Mouse (Mus musculus) hindbrain, embryonic 13.5 days (tissue): ENCODE data around the gene Pkdrej. TPM values are rescaled to one million over a fixed set of nuclear protein-coding genes. Genes with fewer than 3 reads are reported as not detected.
"Not testable (repeated sequence)": the region's sequence is repeated elsewhere in the genome, so short reads cannot be mapped to it uniquely, and the experiment has no call there.

Experiments
- ATAC-seq: fragments of 200-750 bp; cut with Nextera tagmentation; 2 replicates; pipeline ENCODE4 v1.8.0; 2017; ENCODE audit warnings: moderate TSS enrichment; ENCODE audit not compliant: low FRiP score
- H3K27ac ChIP-seq: fragments of 300-500 bp; sonication (generic); 2 replicates; pipeline ENCODE4 v1.5.1; 2015; ENCODE audit warnings: inconsistent platforms, mild to moderate bottlenecking, moderate library complexity
- H3K27me3 ChIP-seq: fragments of 300-500 bp; sonication (generic); 2 replicates; pipeline ENCODE4 v1.6.1; 2015; ENCODE audit warnings: mild to moderate bottlenecking, inconsistent platforms
- H3K36me3 ChIP-seq: fragments of 300-500 bp; sonication (generic); 2 replicates; pipeline ENCODE4 v1.6.1; 2015; ENCODE audit warnings: mild to moderate bottlenecking, inconsistent platforms
- H3K4me1 ChIP-seq: fragments of 300-500 bp; sonication (generic); replicated peaks from 2 replicates; pipeline ENCODE4 v1.6.1; 2015; ENCODE audit warnings: inconsistent platforms
- H3K4me2 ChIP-seq: fragments of 300-500 bp; sonication (generic); 2 replicates; pipeline ENCODE4 v1.6.1; 2015; ENCODE audit warnings: inconsistent platforms, mild to moderate bottlenecking, moderate library complexity
- H3K4me3 ChIP-seq: fragments of 300-500 bp; sonication (generic); 2 replicates; pipeline ENCODE4 v1.5.1; 2015; ENCODE audit warnings: mild to moderate bottlenecking, inconsistent platforms
- H3K9ac ChIP-seq: fragments of 300-500 bp; sonication (generic); 2 replicates; pipeline ENCODE4 v1.6.1; 2015; ENCODE audit warnings: mild to moderate bottlenecking, inconsistent platforms
- H3K9me3 ChIP-seq: fragments of 300-500 bp; sonication (generic); 2 replicates; pipeline ENCODE4 v1.6.1; 2016; ENCODE audit warnings: inconsistent platforms
- WGBS: fragments of 180-500 bp; shearing (Covaris S2); methylation state at CpG from one replicate; pipeline ENCODE4 v1.1.7; 2015; 5-methylcytosine and 5-hydroxymethylcytosine counted together
- polyA plus RNA-seq: library from polyadenylated mRNA; unstranded; fragments of >200 nt; fragmentation: Nextera tagmentation; extraction: Ambion mirVana; gene quantifications from 2 replicates; pipeline ENCODE4 v1.2.1, GENCODE M21; 2015

The Pkdrej gene
- polyA plus RNA-seq, 1 experiment from 2014 or later, result 0.04 TPM

DNA sequence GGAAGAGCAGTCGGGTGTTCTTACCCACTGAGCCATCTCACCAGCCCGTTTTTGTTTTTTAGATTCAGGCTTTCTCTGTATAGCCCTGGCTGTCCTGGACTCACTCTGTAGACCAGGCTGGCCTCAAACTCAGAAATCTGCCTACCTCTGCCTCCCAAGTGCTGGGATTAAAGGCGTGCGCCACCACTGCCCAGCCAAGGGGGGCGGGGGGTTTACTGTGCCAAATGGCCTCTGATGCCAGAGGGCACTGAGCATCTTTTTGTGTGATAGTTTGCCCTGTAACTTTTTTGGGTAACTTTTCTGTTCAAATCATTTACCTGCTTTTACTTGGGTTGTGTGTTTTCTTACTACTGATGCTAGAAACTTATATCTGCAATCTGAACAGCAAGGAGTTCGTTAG, 42.6 kb downstream of the Pkdrej start:
- not testable (repeated sequence) for H3K9ac ChIP-seq, H3K36me3 ChIP-seq, H3K4me2 ChIP-seq, ATAC-seq, H3K4me1 ChIP-seq, H3K27me3 ChIP-seq, H3K27ac ChIP-seq, H3K9me3 ChIP-seq, H3K4me3 ChIP-seq
- WGBS, result 91% methylated on average over 6 of the region's 6 CpGs

DNA sequence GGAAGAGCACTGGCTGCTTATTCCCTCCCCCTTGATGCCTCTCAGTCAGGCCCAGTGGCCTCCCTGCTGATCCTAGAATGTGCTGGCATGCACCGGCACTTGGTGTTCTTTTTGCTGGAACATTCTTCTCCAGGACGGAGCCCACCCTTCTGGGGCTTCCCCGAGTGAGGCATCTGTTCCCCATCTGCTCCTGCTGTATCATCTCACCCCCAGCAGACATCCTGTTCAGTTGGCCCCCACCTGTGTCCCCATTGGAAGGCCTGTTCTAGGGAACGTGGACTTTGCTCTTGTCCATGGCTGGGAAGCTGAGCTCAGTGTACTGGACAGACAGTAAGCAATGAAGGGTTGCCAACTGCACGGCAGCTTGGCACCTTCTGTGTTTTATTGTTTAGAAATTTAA, 44.8 kb downstream of the Pkdrej start:
- H3K4me3 ChIP-seq, result no peak overlapping the region
- H3K4me2 ChIP-seq, result no peak overlapping the region
- H3K4me1 ChIP-seq, result no peaks in the 10 kb centered on the region
- H3K9me3 ChIP-seq, result no peaks in the 10 kb centered on the region
- WGBS, result 81% methylated on average over 5 of the region's 5 CpGs
- H3K36me3 ChIP-seq, result no peaks in the 10 kb centered on the region
- H3K9ac ChIP-seq, result no peak overlapping the region
- no peak overlapping the region for H3K27ac ChIP-seq
- no peaks in the 10 kb centered on the region; the same call in 1 of the 2 replicates for H3K27me3 ChIP-seq
- no peak for ATAC-seq

DNA sequence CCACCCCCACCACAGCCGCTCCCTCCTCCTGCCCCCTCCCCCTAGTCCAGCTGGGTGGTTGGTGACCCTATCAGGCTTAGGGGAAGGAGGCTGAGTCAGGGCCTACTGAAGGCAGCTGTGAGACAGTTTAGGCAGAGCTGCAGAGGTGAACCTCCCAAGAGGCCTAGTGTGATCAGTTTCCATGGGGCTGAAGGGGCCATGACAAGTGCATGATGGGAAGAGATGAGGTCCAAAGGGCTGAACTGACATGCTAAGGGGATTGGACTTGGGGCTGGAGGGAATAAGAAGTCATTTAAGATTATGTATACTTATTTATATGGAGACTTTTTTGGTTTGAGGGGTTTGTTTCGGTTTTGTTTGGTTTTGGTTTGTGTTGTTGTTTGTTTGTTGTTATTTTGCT, 45.3 kb downstream of the Pkdrej start:
- Histone ChIP-seq H3K9ac (no peak overlapping the region), H3K36me3 (no peaks in the 10 kb centered on the region), H3K27me3 (no peaks in the 10 kb centered on the region; the same call in 1 of the 2 replicates), H3K4me3 (no peak overlapping the region), H3K27ac (no peak overlapping the region), H3K4me1 (no peaks in the 10 kb centered on the region), H3K4me2 (no peak overlapping the region), H3K9me3 (no peaks in the 10 kb centered on the region)
- 71% methylated on average over 2 of the region's 2 CpGs for WGBS
- ATAC-seq, result no peak

DNA sequence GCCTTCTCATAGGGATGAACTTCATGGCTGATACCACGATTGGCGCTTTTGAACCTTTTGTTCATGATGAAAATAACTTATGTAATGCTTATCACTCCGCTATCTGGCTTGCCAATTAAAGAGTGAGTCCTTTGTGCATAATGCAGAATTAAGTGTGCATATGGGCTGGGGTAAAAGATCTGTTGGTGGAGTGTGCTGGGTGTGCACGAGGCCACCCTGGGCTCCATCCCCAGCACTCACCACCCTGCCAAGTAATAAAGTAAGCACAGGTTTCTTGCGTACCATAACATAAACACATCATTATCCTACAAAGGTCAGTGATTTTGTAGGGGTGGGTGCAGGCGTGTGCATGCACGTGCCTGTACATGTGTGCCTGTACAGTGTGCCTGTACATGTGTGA, 46.5 kb downstream of the Pkdrej start:
- Histone ChIP-seq H3K27me3 (no peaks in the 10 kb centered on the region; the same call in 1 of the 2 replicates), H3K9ac (no peak overlapping the region), H3K36me3 (no peaks in the 10 kb centered on the region), H3K4me2 (no peak overlapping the region), H3K27ac (no peak overlapping the region), H3K9me3 (no peaks in the 10 kb centered on the region), H3K4me1 (no peaks in the 10 kb centered on the region), H3K4me3 (no peak overlapping the region)
- no peak for ATAC-seq
- 92% methylated on average over 7 of the region's 7 CpGs for WGBS

DNA sequence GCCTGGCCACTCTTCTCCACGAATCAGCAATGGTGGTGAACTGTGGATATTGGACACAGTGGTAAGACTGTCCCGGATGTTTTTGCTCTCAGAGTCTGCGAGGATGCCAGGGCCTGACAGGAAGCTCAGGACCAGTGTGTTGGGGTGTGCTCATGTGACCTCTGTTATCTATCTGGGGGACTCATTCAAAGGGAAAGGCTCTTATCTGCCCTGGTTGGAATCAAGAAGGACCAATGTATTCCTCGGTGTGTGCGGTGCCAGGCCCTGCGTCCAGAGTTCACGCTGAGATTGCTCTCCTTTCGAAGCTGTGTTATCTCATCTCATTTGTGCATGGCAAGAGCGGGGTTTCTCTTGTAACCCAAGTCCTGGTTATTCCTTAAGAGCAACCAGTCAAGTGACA, 47.1 kb downstream of the Pkdrej start:
- Histone ChIP-seq H3K27ac (no peak overlapping the region), H3K9ac (no peak overlapping the region), H3K4me2 (no peak overlapping the region), H3K4me3 (no peak overlapping the region), H3K4me1 (no peaks in the 10 kb centered on the region), H3K27me3 (no peaks in the 10 kb centered on the region; the same call in 1 of the 2 replicates), H3K36me3 (no peaks in the 10 kb centered on the region), H3K9me3 (no peaks in the 10 kb centered on the region)
- ATAC-seq, result no peak
- WGBS, result 93% methylated on average over 9 of the region's 9 CpGs

DNA sequence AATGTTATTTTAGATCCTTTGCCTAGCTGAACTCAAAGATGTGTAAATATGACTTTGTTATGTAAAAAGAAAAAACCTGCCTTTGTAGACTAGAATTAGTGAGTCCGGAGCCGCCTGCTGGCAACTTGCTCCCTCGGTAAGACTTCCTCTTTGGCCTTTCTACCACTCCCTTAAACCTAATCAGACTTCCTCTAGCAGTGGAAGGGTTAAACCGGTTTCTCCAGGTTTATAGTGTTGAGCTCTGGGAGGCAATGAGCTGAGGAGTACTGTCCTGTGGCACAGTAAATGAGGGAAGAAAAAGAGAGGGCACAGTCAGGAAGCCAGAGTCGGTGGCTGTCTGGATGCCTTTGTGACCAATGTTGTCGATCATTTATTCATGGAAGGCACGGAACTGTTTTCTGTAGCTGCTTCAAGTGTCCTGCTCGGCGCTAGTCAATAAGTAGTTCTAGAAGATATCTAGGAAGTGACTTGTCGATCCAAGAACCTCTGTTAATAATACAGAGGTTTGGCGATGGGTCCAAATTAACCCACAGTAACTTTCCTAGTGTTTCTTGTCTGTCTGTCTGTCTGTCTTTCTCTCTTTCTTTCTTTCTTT, 49.3 kb downstream of the Pkdrej start:
- Histone ChIP-seq H3K4me1 (no peaks in the 10 kb centered on the region), H3K36me3 (no peaks in the 10 kb centered on the region), H3K27me3 (no peaks in the 10 kb centered on the region; the same call in 1 of the 2 replicates), H3K4me2 (no peak overlapping the region), H3K27ac (no peak overlapping the region), H3K9me3 (no peaks in the 10 kb centered on the region), H3K9ac (no peak overlapping the region), H3K4me3 (no peak overlapping the region)
- no peak for ATAC-seq
- 82% methylated on average over 11 of the region's 11 CpGs for WGBS

DNA sequence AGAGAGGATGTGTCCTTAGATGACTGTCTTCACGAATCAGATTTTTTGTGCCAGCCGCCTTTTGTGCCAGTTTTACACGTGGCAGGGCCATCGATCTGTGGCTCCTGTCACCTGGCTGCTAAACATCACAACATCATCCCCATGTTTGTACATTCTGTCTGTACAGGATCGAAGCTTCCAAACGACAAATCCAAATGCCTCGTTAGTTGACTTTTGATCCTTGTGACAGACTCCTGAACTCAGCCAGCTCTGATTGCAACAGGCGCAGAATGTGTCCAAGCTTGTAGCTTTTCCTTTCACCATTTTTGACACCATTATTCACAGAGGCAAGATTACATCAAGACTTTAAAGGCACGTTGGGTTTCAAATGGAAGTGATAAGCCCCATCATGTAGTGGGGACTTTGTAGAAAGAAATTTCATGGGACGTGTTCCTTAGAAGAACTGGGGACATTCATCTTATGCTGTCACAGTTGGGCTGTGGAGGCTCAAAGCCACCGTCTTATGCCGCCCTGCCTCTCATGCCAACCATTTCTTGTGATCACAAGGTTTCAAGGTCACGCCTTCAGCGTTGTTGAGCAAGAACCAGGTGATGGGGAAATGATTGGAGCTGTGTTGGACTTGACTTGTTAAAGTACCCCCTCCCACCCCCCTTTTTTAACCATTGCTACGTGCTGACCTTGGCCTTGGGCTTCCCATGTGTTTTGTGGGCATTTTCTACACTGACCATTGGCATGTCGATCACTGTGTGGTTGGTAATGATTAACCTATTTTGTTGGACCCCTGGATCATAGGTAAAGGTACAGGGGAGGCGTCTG, 50.0 kb downstream of the Pkdrej start:
- WGBS, result 86% methylated on average over 17 of the region's 17 CpGs
- H3K4me1 ChIP-seq, result no peaks in the 10 kb centered on the region
- H3K27me3 ChIP-seq, result no peaks in the 10 kb centered on the region; the same call in 1 of the 2 replicates
- no peak for ATAC-seq
- no peaks in the 10 kb centered on the region for H3K9me3 ChIP-seq
- no peak overlapping the region for H3K4me3 ChIP-seq
- no peak overlapping the region for H3K4me2 ChIP-seq
- H3K27ac ChIP-seq, result no peak overlapping the region
- H3K36me3 ChIP-seq, result no peaks in the 10 kb centered on the region
- H3K9ac ChIP-seq, result no peak overlapping the region

DNA sequence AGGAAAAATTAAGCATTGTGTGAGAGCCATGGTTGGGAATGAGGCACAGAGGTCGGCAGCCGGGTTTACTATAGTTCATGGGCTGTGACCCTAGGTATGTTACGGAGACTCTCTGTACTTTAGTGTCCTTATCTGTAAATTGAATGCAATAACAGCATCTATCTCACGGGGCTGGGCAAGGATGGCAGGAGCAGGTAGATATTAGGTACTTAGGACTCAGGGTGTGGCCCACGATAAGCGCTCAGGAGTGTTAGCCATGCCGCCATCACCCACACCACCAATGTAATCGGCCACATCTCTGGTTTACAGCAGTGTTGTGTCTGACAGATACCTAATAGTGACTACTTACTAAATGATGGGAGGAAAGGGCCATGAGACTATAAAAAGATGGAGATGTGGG, 52.5 kb downstream of the Pkdrej start:
- H3K4me1 ChIP-seq, result no peaks in the 10 kb centered on the region
- no peak for ATAC-seq
- no peaks in the 10 kb centered on the region for H3K9me3 ChIP-seq
- H3K4me2 ChIP-seq, result no peak overlapping the region
- H3K36me3 ChIP-seq, result no peaks in the 10 kb centered on the region
- 93% methylated on average over 8 of the region's 8 CpGs for WGBS
- no peak overlapping the region for H3K27ac ChIP-seq
- no peak overlapping the region for H3K4me3 ChIP-seq
- no peaks in the 10 kb centered on the region; the same call in 1 of the 2 replicates for H3K27me3 ChIP-seq
- no peak overlapping the region for H3K9ac ChIP-seq

DNA sequence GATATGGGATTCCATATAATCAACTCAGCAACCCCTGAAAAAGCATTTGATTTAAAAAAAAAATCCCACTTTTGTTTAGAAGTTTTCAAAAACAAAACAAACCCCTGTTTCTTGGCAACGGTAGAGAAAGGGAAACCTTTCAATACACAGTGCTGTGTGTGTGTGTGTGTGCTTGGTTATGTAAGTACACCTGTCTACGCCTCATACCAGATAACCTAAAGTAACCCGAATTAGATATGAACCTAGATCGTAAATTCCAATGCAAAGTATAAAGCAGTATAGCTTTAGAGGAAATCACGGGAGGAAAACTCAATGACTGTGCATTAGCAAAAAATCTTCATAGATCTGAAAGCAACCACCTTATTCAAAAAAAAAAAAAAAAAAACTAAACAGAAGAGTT, 54.9 kb downstream of the Pkdrej start:
- H3K9ac ChIP-seq, result no peak overlapping the region
- no peak for ATAC-seq
- no peak overlapping the region for H3K4me2 ChIP-seq
- WGBS, result 92% methylated on average over 5 of the region's 5 CpGs
- no peaks in the 10 kb centered on the region for H3K4me1 ChIP-seq
- H3K4me3 ChIP-seq, result no peak overlapping the region
- H3K9me3 ChIP-seq, result no peaks in the 10 kb centered on the region
- H3K27me3 ChIP-seq, result no peaks in the 10 kb centered on the region
- H3K27ac ChIP-seq, result no peak overlapping the region
- no peaks in the 10 kb centered on the region for H3K36me3 ChIP-seq

DNA sequence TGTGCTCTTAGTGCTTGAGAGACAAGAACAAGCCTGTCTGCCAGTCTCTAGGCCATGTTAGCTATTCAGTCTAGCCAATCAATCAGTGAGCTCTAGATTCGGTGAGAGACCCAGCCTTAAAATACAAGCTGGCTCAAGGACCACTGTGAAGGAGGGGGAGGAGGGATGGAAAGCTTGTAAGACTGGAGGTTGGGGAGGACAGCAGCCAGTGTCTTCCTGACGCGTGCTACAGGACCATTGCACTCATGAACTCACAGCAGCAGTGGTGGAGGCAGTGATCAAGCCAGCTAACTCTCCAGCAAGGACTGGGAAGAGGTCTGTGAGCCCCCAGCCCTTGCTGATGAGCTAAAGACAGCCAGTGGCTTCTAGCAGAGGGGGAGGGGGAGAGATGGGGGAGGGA, 56.5 kb downstream of the Pkdrej start:
- Histone ChIP-seq H3K4me3 (no peak overlapping the region), H3K4me1 (no peaks in the 10 kb centered on the region), H3K9me3 (no peaks in the 10 kb centered on the region), H3K4me2 (no peak overlapping the region), H3K27ac (no peak overlapping the region), H3K36me3 (no peaks in the 10 kb centered on the region), H3K27me3 (no peaks in the 10 kb centered on the region), H3K9ac (no peak overlapping the region)
- ATAC-seq, result no peak
- WGBS, result 46% methylated on average over 3 of the region's 3 CpGs

Other genes starting within 250 kb of the Pkdrej start
- gene Wnt7b, start 239.3 kb downstream of the Pkdrej start, polyA plus RNA-seq, result 40.1 and 47.2 TPM in 2 replicates
- 1.2 and 1.7 TPM in 2 replicates for gene Ppara, start 86.8 kb downstream of the Pkdrej start, polyA plus RNA-seq
- 17.1 and 20.5 TPM in 2 replicates for gene Cdpf1, start 10.0 kb downstream of the Pkdrej start, polyA plus RNA-seq
- 3.4 and 3.9 TPM in 2 replicates for gene Ttc38, start 10.6 kb upstream of the Pkdrej start, polyA plus RNA-seq
- 8.9 and 9.1 TPM in 2 replicates for gene Gtse1, start 38.0 kb upstream of the Pkdrej start, polyA plus RNA-seq
- gene Trmu, start 57.6 kb upstream of the Pkdrej start, polyA plus RNA-seq, result 40.8 and 47.9 TPM in 2 replicates
- 1.6 and 1.8 TPM in 2 replicates for gene Celsr1, start 212.0 kb upstream of the Pkdrej start, polyA plus RNA-seq
- 33.9 and 36.4 TPM in 2 replicates for gene Gramd4, start 236.0 kb upstream of the Pkdrej start, polyA plus RNA-seq